Mouse (Mus musculus) heart, postnatal 10 days (tissue): ENCODE data around the gene Casp2. TPM values are rescaled to one million over a fixed set of nuclear protein-coding genes. Genes with fewer than 3 reads are reported as not detected.

Experiments used
- DNase-seq, 2 experiments: peaks; one replicate each; pipeline ENCODE4 v3.0.0; 2021
- intact Hi-C: fragments of 180-260 bp; cut with DNase I; formaldehyde crosslinking; loops from one replicate; pipeline ENCODE4 v1.15.1; 2025
- total RNA-seq, 2 experiments: library from RNA; stranded (reverse); gene quantifications; 2 replicates each; pipeline ENCODE4 v1.2.3; 2021

The Casp2 gene
- total RNA-seq: 10 to 100 TPM; 19.6 to 31.8 TPM

- intact Hi-C loops: loop anchor here (1.0 to 10.0 kb wide), 5 partner anchors 37 to 660 kb away; partner anchors contain the start of genes Ephb6, Fam131b and Zyx
- DNase-seq: peak; percentile 99
These were observed at the start of gene Casp2 for GRCm38 (mm10) chr6:42264626-42265312. TSS of gene Casp2 (plus strand) at chr6:42264985.

GRCm38 (mm10) chr6:42215028-42215427 is 49.8 kb upstream of the Casp2 start, which contains the start of gene Tas2r144:
TSS of gene Tas2r144 (plus strand) at chr6:42215328.
- intact Hi-C loops: no loop called here
- DNase-seq: no peak

- no peak for DNase-seq
- intact Hi-C loops: loop anchor here (10.0 kb wide), 1 partner anchor 643 kb away; no protein-coding TSS in a partner anchor
These were observed 42.5 kb upstream of the Casp2 start for GRCm38 (mm10) chr6:42222286-42222685.

GRCm38 (mm10) chr6:42225046-42225445 is 39.7 kb upstream of the Casp2 start:
- intact Hi-C loops: loop anchor here (5.0 to 10.0 kb wide), 2 partner anchors 417 to 640 kb away; no protein-coding TSS in a partner anchor
- no peak for DNase-seq

GRCm38 (mm10) chr6:42227240-42228101 is 37.3 kb upstream of the Casp2 start:
- intact Hi-C loops: loop anchor here (1.0 to 10.0 kb wide), 6 partner anchors 29 to 637 kb away; partner anchors contain the start of genes Casp2 and Fam131b
- DNase-seq: peak; percentile 64 to 84

- intact Hi-C loops: loop anchor here (2.0 to 10.0 kb wide), 3 partner anchors 95 to 635 kb away; partner anchors contain the start of gene Fam131b
- DNase-seq: no peak
These were observed 35.2 kb upstream of the Casp2 start for GRCm38 (mm10) chr6:42229610-42230009.

- no peak for DNase-seq
- intact Hi-C loops: no loop called here
These were observed 33.6 kb upstream of the Casp2 start for GRCm38 (mm10) chr6:42231191-42231590.

GRCm38 (mm10) chr6:42237276-42237805 is 27.4 kb upstream of the Casp2 start:
- no peak for DNase-seq
- intact Hi-C loops: no loop called here

- intact Hi-C loops: no loop called here
These were observed 23.3 kb upstream of the Casp2 start for GRCm38 (mm10) chr6:42241311-42242045.

GRCm38 (mm10) chr6:42245711-42246353 is 19.0 kb upstream of the Casp2 start, which contains the start of gene Gstk1:
TSS of gene Gstk1 (plus strand) at chr6:42245935.
- DNase-seq: peak; percentile 80 to 85
- intact Hi-C loops: no loop called here

More at GRCm38 (mm10) chr6:42241311-42242045, 23.3 kb upstream of the Casp2 start:
- no peak for DNase-seq

- DNase-seq: no peak
- intact Hi-C loops: no loop called here
These were observed 17.6 kb upstream of the Casp2 start for GRCm38 (mm10) chr6:42247173-42247572.

- DNase-seq: no peak
- intact Hi-C loops: no loop called here
These were observed 16.8 kb upstream of the Casp2 start for GRCm38 (mm10) chr6:42247981-42248380.

GRCm38 (mm10) chr6:42251791-42252190 is 13.0 kb upstream of the Casp2 start:
- no peak for DNase-seq
- intact Hi-C loops: no loop called here

- intact Hi-C loops: no loop called here
- no peak for DNase-seq
These were observed 11.7 kb upstream of the Casp2 start for GRCm38 (mm10) chr6:42253103-42253502.

GRCm38 (mm10) chr6:42257303-42257863 is 7.4 kb upstream of the Casp2 start:
- intact Hi-C loops: loop anchor here (2.0 kb wide), 1 partner anchor 31 kb away; no protein-coding TSS in a partner anchor
- DNase-seq: peak; percentile 52 to 66

GRCm38 (mm10) chr6:42260430-42260829 is 4.4 kb upstream of the Casp2 start:
- intact Hi-C loops: loop anchor here (2.0 to 10.0 kb wide), 2 partner anchors 498 to 656 kb away; partner anchors contain the start of gene Ephb6
- DNase-seq: no peak

GRCm38 (mm10) chr6:42261524-42262170 is 3.1 kb upstream of the Casp2 start, which contains the start of gene Tmem139:
TSS of gene Tmem139 (plus strand) at chr6:42261970.
- intact Hi-C loops: loop anchor here (2.0 to 10.0 kb wide), 2 partner anchors 499 to 657 kb away; partner anchors contain the start of gene Ephb6
- DNase-seq: no peak
